Mouse (Mus musculus): ENCODE measurements around the gene Lims1. TPM values are rescaled to one million over a fixed set of nuclear protein-coding genes. Genes with fewer than 3 reads are reported as not detected.

Lims1 gene
- polyA plus RNA-seq, 1 experiment, result 23.0 TPM

DNA sequence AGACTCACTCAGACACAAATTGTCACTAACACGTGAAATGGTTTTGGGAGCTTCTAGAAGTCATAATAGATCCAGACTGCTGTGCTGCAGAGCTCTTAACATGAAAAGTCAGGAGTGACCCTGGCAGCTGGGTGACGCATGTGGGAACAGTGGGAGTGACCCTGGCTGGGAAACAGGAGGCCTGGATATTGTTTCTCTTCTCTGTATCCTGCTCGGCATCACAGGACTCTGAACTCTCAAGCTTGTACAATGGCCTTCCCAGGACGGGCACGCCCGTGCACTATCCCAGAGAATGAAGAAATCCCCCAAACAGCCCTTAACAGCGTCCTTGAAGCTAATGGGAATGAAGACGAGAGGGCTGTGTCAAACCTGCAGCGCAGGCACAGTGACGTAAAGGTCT is 70.9 kb downstream of the Lims1 start:
- Histone ChIP-seq H3K4me3 (no peak overlapping the region), H3K27me3 (ENCODE audit: control insufficient read depth, insufficient read depth, insufficient read length) (no peaks in the 10 kb centered on the region), H3K4me2 (ENCODE audit: low read depth) (peak overlapping the region; percentile 20), H3ac (ENCODE audit: control insufficient read depth, insufficient read length) (no peak overlapping the region), H3K36me3 (ENCODE audit: control insufficient read depth, insufficient read depth) (peaks cover 7% of the 10 kb centered on the region), H3K79me2 (ENCODE audit: control insufficient read depth, insufficient read depth) (peaks cover 96% of the 10 kb centered on the region)
- TF ChIP-seq E2F4 (IDR thresholded peaks at IDR 0.05; ENCODE audit: insufficient read depth), result no peak
- TF ChIP-seq MYOD1 (IDR thresholded peaks at IDR 0.05; ENCODE audit: control insufficient read depth in 1 of 3, insufficient read length in 2 of 3, low read depth in 2 of 3), result peak; percentile 41 to 64 (median 46)

DNA sequence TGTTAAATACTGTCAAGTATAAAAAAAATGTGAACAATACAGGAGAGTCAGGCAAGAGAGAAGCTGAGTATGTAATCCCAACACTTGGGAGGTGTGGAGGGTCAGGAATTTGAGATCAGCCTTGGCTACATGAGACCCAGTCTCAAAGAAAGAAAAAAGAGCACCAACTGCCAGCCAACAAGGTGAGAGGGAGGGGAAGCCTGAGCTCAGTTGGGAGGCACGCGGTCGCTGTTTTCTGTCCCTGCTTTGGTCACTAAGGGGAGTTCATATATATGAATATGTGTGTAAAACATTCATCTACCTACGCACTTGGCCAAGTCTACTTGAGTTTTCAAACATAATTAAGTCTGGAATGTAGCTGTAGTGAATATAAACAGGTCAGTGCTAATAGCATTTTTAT is 72.0 kb downstream of the Lims1 start:
- H3K4me3 ChIP-seq, result no peak overlapping the region
- H3ac ChIP-seq (ENCODE audit: control insufficient read depth, insufficient read length), result no peak overlapping the region
- no peaks in the 10 kb centered on the region for H3K27me3 ChIP-seq (ENCODE audit: control insufficient read depth, insufficient read depth, insufficient read length)
- peaks cover 13% of the 10 kb centered on the region for H3K36me3 ChIP-seq (ENCODE audit: control insufficient read depth, insufficient read depth)
- TF ChIP-seq POLR2A (IDR thresholded peaks at IDR 0.05; ENCODE audit: insufficient read length, low read depth), result no peak
- no peak for TF ChIP-seq TCF12 (IDR thresholded peaks at IDR 0.05; ENCODE audit: insufficient read depth, poor library complexity, severe bottlenecking)
- no peak for TF ChIP-seq REST (IDR thresholded peaks at IDR 0.05; ENCODE audit: insufficient read depth, insufficient read length)
- TF ChIP-seq USF1 (IDR thresholded peaks at IDR 0.05; ENCODE audit: low read depth), result no peak
- TF ChIP-seq CEBPB (IDR thresholded peaks at IDR 0.05; ENCODE audit: insufficient read depth, poor library complexity, severe bottlenecking), result no peak
- no peak for TF ChIP-seq E2F4 (IDR thresholded peaks at IDR 0.05; ENCODE audit: insufficient read depth)
- TF ChIP-seq SRF (IDR thresholded peaks at IDR 0.05; ENCODE audit: control insufficient read depth, insufficient read length, low read depth), result no peak
- TF ChIP-seq MYOD1 (IDR thresholded peaks at IDR 0.05; ENCODE audit: control insufficient read depth in 1 of 3, insufficient read length in 2 of 3, low read depth in 2 of 3), result no peak
- peaks cover 89% of the 10 kb centered on the region for H3K79me2 ChIP-seq (ENCODE audit: control insufficient read depth, insufficient read depth)
- no peak overlapping the region for H3K4me2 ChIP-seq (ENCODE audit: low read depth)

DNA sequence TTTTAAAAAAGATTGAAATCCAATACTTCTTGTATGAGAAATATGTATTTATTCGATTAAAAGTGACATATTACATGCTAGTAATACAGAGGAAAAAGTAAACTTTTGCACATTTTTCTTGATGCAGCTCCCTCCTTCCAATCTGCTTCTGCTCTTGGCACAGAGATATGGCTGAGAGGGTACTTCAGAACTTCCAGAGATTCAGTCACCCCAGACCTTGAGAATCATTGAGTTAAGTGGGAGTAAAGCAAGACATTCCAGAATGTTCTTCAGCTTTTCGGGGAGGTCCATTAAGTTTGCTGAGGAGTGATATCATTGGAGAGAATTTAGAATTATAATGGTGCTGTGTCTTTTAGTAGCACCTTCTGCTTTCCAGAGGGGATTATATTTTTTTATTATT is 72.5 kb downstream of the Lims1 start:
- no peaks in the 10 kb centered on the region for H3K27me3 ChIP-seq (ENCODE audit: control insufficient read depth, insufficient read depth, insufficient read length)
- H3ac ChIP-seq (ENCODE audit: control insufficient read depth, insufficient read length), result no peak overlapping the region
- no peak overlapping the region for H3K4me3 ChIP-seq
- H3K4me2 ChIP-seq (ENCODE audit: low read depth), result peak overlapping the region; percentile 32
- H3K79me2 ChIP-seq (ENCODE audit: control insufficient read depth, insufficient read depth), result peaks cover 85% of the 10 kb centered on the region
- H3K36me3 ChIP-seq (ENCODE audit: control insufficient read depth, insufficient read depth), result peaks cover 13% of the 10 kb centered on the region
- no peak for TF ChIP-seq MAX (IDR thresholded peaks at IDR 0.05; ENCODE audit: low read depth)

DNA sequence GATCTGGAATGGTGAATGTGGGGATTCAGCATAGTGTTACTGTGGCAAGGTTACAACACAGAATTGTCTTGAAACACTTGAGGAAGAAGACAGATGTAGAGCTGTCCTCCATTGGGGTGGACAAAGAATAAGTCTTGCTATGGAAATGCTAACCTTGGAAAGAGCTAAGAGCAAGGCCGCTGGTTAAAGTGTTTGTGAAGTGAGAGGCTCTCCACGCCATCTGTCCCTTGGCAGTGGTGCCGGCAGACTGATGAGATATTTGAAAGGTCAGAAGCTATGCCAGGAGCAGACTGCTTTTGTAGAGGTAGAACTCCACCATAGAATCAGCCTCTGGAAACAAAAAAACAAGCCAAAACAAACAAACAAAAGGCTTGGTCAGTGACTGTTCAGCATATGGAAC is 73.3 kb downstream of the Lims1 start:
- Histone ChIP-seq H3K4me3 (no peak overlapping the region), H3K27me3 (ENCODE audit: control insufficient read depth, insufficient read depth, insufficient read length) (no peaks in the 10 kb centered on the region)

DNA sequence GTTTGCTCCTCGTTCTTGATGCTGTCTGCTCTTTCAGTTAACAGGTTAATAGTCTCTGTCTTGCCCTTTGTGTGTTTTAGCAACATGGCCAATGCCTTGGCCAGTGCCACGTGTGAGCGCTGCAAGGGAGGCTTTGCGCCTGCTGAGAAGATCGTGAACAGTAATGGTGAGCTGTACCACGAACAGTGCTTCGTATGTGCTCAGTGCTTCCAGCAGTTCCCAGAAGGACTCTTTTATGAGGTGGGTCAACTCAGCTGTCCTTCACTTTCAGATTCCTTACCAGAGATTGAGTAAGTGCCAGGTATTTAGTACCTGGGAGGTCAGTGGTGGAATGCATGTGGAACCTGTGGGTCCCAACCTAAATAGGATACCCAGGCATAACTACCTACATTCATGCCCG is 75.7 kb downstream of the Lims1 start:
- Histone ChIP-seq H3K27me3 (ENCODE audit: control insufficient read depth, insufficient read depth, insufficient read length) (no peaks in the 10 kb centered on the region), H3ac (ENCODE audit: control insufficient read depth, insufficient read length) (no peak overlapping the region), H3K36me3 (ENCODE audit: control insufficient read depth, insufficient read depth) (peaks cover 13% of the 10 kb centered on the region), H3K79me2 (ENCODE audit: control insufficient read depth, insufficient read depth) (peaks cover 52% of the 10 kb centered on the region), H3K4me3 (no peak overlapping the region), H3K4me2 (ENCODE audit: low read depth) (no peak overlapping the region)
- TF ChIP-seq MAX (IDR thresholded peaks at IDR 0.05; ENCODE audit: low read depth), result no peak

More for the DNA sequence above, 73.3 kb downstream of the Lims1 start:
- Histone ChIP-seq H3K79me2 (ENCODE audit: control insufficient read depth, insufficient read depth) (peaks cover 76% of the 10 kb centered on the region), H3ac (ENCODE audit: control insufficient read depth, insufficient read length) (no peak overlapping the region), H3K4me2 (ENCODE audit: low read depth) (peak overlapping the region; percentile 32), H3K36me3 (ENCODE audit: control insufficient read depth, insufficient read depth) (peaks cover 17% of the 10 kb centered on the region)
- no peak for TF ChIP-seq POLR2AphosphoS2 (IDR thresholded peaks at IDR 0.05; ENCODE audit: insufficient read length, low read depth)
- no peak for TF ChIP-seq USF1 (IDR thresholded peaks at IDR 0.05; ENCODE audit: low read depth)
- TF ChIP-seq POLR2A (IDR thresholded peaks at IDR 0.05; ENCODE audit: insufficient read length, low read depth), result no peak
- no peak for TF ChIP-seq E2F4 (IDR thresholded peaks at IDR 0.05; ENCODE audit: insufficient read depth)
- TF ChIP-seq REST (IDR thresholded peaks at IDR 0.05; ENCODE audit: insufficient read depth, insufficient read length), result no peak
- TF ChIP-seq SRF (IDR thresholded peaks at IDR 0.05; ENCODE audit: control insufficient read depth, insufficient read length, low read depth), result no peak
- TF ChIP-seq TCF3 (IDR thresholded peaks at IDR 0.05; ENCODE audit: insufficient read length, low read depth), result no peak
- no peak for TF ChIP-seq TCF12 (IDR thresholded peaks at IDR 0.05; ENCODE audit: insufficient read depth, poor library complexity, severe bottlenecking)
- TF ChIP-seq MAX (IDR thresholded peaks at IDR 0.05; ENCODE audit: low read depth), result no peak

DNA sequence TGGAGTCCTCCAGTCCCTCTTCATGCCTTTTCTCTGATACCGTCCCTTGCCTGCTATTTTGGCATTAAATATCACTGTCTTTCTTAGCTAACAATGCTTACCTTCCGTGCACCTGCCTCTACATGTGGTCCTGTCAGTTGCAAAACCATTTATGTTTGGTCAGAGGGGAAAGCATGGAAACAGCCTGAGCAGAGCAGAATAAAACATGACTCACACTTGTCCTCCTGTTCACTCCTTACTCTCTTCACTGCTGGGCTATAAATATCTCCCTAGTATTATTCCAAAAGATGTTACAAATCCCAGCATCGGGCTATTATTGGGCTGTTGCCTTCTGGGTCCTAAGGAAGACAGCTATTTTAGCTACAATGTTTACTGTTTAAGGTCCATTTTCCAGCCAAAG is 78.6 kb downstream of the Lims1 start:
- peak overlapping the region; percentile 10 for H3K4me2 ChIP-seq (ENCODE audit: low read depth)
- H3K4me3 ChIP-seq, result no peak overlapping the region
- no peak overlapping the region for H3ac ChIP-seq (ENCODE audit: control insufficient read depth, insufficient read length)
- H3K27me3 ChIP-seq (ENCODE audit: control insufficient read depth, insufficient read depth, insufficient read length), result no peaks in the 10 kb centered on the region
- H3K36me3 ChIP-seq (ENCODE audit: control insufficient read depth, insufficient read depth), result peaks cover 13% of the 10 kb centered on the region
- peaks cover 32% of the 10 kb centered on the region for H3K79me2 ChIP-seq (ENCODE audit: control insufficient read depth, insufficient read depth)
- TF ChIP-seq TCF12 (IDR thresholded peaks at IDR 0.05; ENCODE audit: insufficient read depth, poor library complexity, severe bottlenecking) (peak; percentile 53), MYOD1 (IDR thresholded peaks at IDR 0.05; ENCODE audit: control insufficient read depth in 1 of 3, insufficient read length in 2 of 3, low read depth in 2 of 3) (peak; percentile 76 to 91 (median 84)), TCF3 (IDR thresholded peaks at IDR 0.05; ENCODE audit: insufficient read length, low read depth) (no peak)
